10 mouse cellular contexts compared by ENCODE assay signal in the genomic region with DNA sequence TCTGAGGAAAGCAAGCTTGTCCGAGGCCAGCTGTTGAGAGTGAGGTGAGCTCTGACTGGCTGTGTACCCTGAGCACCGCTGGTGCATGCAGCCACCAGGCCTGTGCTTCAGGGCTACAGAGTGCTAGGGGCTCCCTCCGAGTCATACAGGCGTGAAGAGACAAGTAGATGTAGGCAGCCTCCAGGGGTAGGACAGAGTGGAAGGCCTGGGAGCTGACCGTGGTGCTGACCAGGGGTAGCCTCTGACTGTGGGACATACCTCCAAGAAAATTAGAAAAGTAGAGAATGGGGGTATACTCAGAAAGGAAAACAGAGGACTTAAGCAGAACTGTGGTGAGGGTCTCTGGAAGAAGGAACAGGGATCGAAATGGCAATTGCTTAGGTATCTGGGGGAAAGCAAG.
DNase-seq lines count a peak whose midpoint lies in the region; ATAC-seq and TF ChIP-seq lines count a peak whose summit lies in the region.
"Had no signal": no experiment of that assay in that cellular context is flagged by ENCODE, and none has a peak within 500 bp of the region (broad histone marks: within the 10 kb centered on the region; RNA-seq: fewer than 3 reads in every experiment).

No protein-coding gene starts in this region.

- no peak for ATAC-seq in hindbrain, postnatal 0 days
- no peak for ATAC-seq in hindbrain, embryonic 14.5 days (ENCODE audit: low FRiP score)

- H3K27ac ChIP-seq in hindbrain, embryonic 10.5 days = no peak overlapping the region
- no peak overlapping the region for H3K27ac ChIP-seq in hindbrain, postnatal 0 days
- no peak overlapping the region for H3K27ac ChIP-seq in limb, embryonic 10.5 days
- no peak overlapping the region for H3K27ac ChIP-seq in hindbrain, embryonic 14.5 days
- H3K27ac ChIP-seq: embryonic facial prominence, embryonic 12.5 days had no signal

- peak; percentile 48 for DNase-seq in hindbrain, embryonic 10.5 days (ENCODE audit: low spot score)
- DNase-seq in hindbrain, postnatal 0 days (ENCODE audit: low spot score) = no peak
- DNase-seq in 416B (ENCODE audit: low read depth) = peak; percentile 36
- peak; percentile 60 to 73 for DNase-seq in adrenal gland, postnatal 36 days
- peak; percentile 85 for DNase-seq in limb, embryonic 10.5 days (ENCODE audit: low spot score)
- no peak for DNase-seq in cerebellum, adult 11-12 months
- DNase-seq in hindbrain, embryonic 14.5 days (ENCODE audit: low spot score) = no peak
- no peak for DNase-seq in spleen, adult 18-20 months
- DNase-seq: thymus, postnatal 36 days had no signal

- 0 out of 2 replicates have a peak, but pooled peaks cover 13% of the 10 kb centered on the region for H3K4me1 ChIP-seq in hindbrain, embryonic 10.5 days (replicated peaks)
- peaks cover 18% of the 10 kb centered on the region for H3K4me1 ChIP-seq in hindbrain, postnatal 0 days (ENCODE audit: insufficient read depth, low read length)
- no peaks in the 10 kb centered on the region for H3K4me1 ChIP-seq in limb, embryonic 10.5 days
- H3K4me1 ChIP-seq in hindbrain, embryonic 14.5 days (replicated peaks; ENCODE audit: control insufficient read depth, insufficient read depth, low read length) = peaks cover 15% of the 10 kb centered on the region

- no peak overlapping the region for H3K4me3 ChIP-seq in hindbrain, embryonic 10.5 days
- H3K4me3 ChIP-seq in hindbrain, postnatal 0 days (ENCODE audit: low read length) = no peak overlapping the region
- H3K4me3 ChIP-seq in limb, embryonic 10.5 days = no peak overlapping the region
- no peak overlapping the region for H3K4me3 ChIP-seq in hindbrain, embryonic 14.5 days (replicated peaks; ENCODE audit: low read length)
- H3K4me3 ChIP-seq: embryonic facial prominence, embryonic 12.5 days had no signal

- H3K36me3 ChIP-seq in hindbrain, embryonic 10.5 days = 0 out of 2 replicates have a peak, but pooled peaks cover 2% of the 10 kb centered on the region
- H3K36me3 ChIP-seq in hindbrain, postnatal 0 days (ENCODE audit: insufficient read depth, low read length) = no peaks in the 10 kb centered on the region
- H3K36me3 ChIP-seq in limb, embryonic 10.5 days = no peaks in the 10 kb centered on the region
- no peaks in the 10 kb centered on the region for H3K36me3 ChIP-seq in hindbrain, embryonic 14.5 days (replicated peaks; ENCODE audit: control insufficient read depth, insufficient read depth)
- H3K36me3 ChIP-seq: embryonic facial prominence, embryonic 12.5 days had no signal

- no peak overlapping the region for H3K9ac ChIP-seq in hindbrain, postnatal 0 days (replicated peaks; ENCODE audit: low read length)
- H3K9ac ChIP-seq in hindbrain, embryonic 14.5 days = no peak overlapping the region
- H3K9ac ChIP-seq: embryonic facial prominence, embryonic 12.5 days had no signal

- TF ChIP-seq CTCF in hindbrain, postnatal 0 days (IDR thresholded peaks at IDR 0.05; ENCODE audit: low read depth) = no peak

- 39% methylated on average over 6 of the region's 6 CpGs for WGBS in hindbrain, embryonic 10.5 days
- 51% methylated on average over 6 of the region's 6 CpGs for WGBS in hindbrain, postnatal 0 days
- 36% methylated on average over 6 of the region's 6 CpGs for WGBS in limb, embryonic 10.5 days
- 47% methylated on average over 6 of the region's 6 CpGs for WGBS in hindbrain, embryonic 14.5 days

- H3K27me3 ChIP-seq in hindbrain, embryonic 10.5 days (ENCODE audit: insufficient read depth, poor library complexity, severe bottlenecking) = no peaks in the 10 kb centered on the region
- no peaks in the 10 kb centered on the region for H3K27me3 ChIP-seq in hindbrain, postnatal 0 days (ENCODE audit: insufficient read depth, low read length)
- H3K27me3 ChIP-seq in limb, embryonic 10.5 days (ENCODE audit: low read depth, poor library complexity, severe bottlenecking) = no peaks in the 10 kb centered on the region
- H3K27me3 ChIP-seq in hindbrain, embryonic 14.5 days (ENCODE audit: control insufficient read depth, insufficient read depth, low read length) = no peaks in the 10 kb centered on the region
- H3K27me3 ChIP-seq: embryonic facial prominence, embryonic 12.5 days had no signal

- H3K9me3 ChIP-seq in hindbrain, embryonic 10.5 days = no peaks in the 10 kb centered on the region
- no peaks in the 10 kb centered on the region for H3K9me3 ChIP-seq in hindbrain, postnatal 0 days (ENCODE audit: low read length)
- H3K9me3 ChIP-seq in limb, embryonic 10.5 days (replicated peaks) = no peaks in the 10 kb centered on the region
- no peaks in the 10 kb centered on the region for H3K9me3 ChIP-seq in hindbrain, embryonic 14.5 days (ENCODE audit: control insufficient read depth, low read length)
- H3K9me3 ChIP-seq: embryonic facial prominence, embryonic 12.5 days had no signal

- H3K4me2 ChIP-seq in hindbrain, postnatal 0 days (ENCODE audit: low read depth, low read length) = no peak overlapping the region
- H3K4me2 ChIP-seq in hindbrain, embryonic 14.5 days (replicated peaks) = no peak overlapping the region
- H3K4me2 ChIP-seq: embryonic facial prominence, embryonic 12.5 days had no signal

Comparison
In these comparisons a context has a peak if more than half of its experiments do, and no peak if none do; other contexts are left out.
1. DNase-seq: peak in hindbrain, embryonic 10.5 days (single experiment), 416B (single experiment), adrenal gland, postnatal 36 days (2 of 2) and limb, embryonic 10.5 days (single experiment); none in hindbrain, postnatal 0 days (single experiment), cerebellum, adult 11-12 months (single experiment), hindbrain, embryonic 14.5 days (single experiment) and spleen, adult 18-20 months (0 of 2).